Mouse (Mus musculus) embryonic facial prominence, embryonic 10.5 days (tissue): ENCODE results near the gene Pld1. TPM values are rescaled to one million over a fixed set of nuclear protein-coding genes. Genes with fewer than 3 reads are reported as not detected.
A peak's percentile ranks its signal among the peaks of the same experiment; 100 is the strongest.

Source experiments
- DNase-seq: peaks from one replicate; pipeline ENCODE4 v3.0.0-alpha.2; 2017; ENCODE audit warnings: low spot score
- H3K27ac ChIP-seq: fragments of 300-500 bp; sonication (generic); replicated peaks from 2 replicates; pipeline ENCODE4 v1.5.1; 2016; ENCODE audit warnings: mild to moderate bottlenecking
- H3K27me3 ChIP-seq: fragments of 300-500 bp; sonication (generic); replicated peaks from 2 replicates; pipeline ENCODE4 v1.6.1; 2016; ENCODE audit warnings: low read depth, mild to moderate bottlenecking; ENCODE audit not compliant: poor library complexity, severe bottlenecking
- H3K36me3 ChIP-seq: fragments of 300-500 bp; sonication (generic); replicated peaks from 2 replicates; pipeline ENCODE4 v1.6.1; 2016; ENCODE audit warnings: mild to moderate bottlenecking, moderate library complexity
- H3K4me1 ChIP-seq: fragments of 300-500 bp; sonication (generic); 2 replicates; pipeline ENCODE4 v1.6.1; 2016
- H3K4me3 ChIP-seq: fragments of 300-500 bp; sonication (generic); 2 replicates; pipeline ENCODE4 v1.5.1; 2016; ENCODE audit warnings: mild to moderate bottlenecking, moderate library complexity
- H3K9me3 ChIP-seq: fragments of 300-500 bp; sonication (generic); 2 replicates; pipeline ENCODE4 v1.6.1; 2016; ENCODE audit warnings: mild to moderate bottlenecking
- WGBS: fragments of 180-500 bp; shearing (Covaris S2); methylation state at CpG from one replicate; pipeline ENCODE4 v1.1.7; 2016; 5-methylcytosine and 5-hydroxymethylcytosine counted together
- polyA plus RNA-seq: library from polyadenylated mRNA; unstranded; fragments of >200 nt; fragmentation: Nextera tagmentation; extraction: Ambion mirVana; gene quantifications from 2 replicates; pipeline ENCODE4 v1.2.1, GENCODE M21; 2016

The Pld1 gene
- polyA plus RNA-seq, 1 experiment from 2014 or later, result 2.0 TPM

DNA sequence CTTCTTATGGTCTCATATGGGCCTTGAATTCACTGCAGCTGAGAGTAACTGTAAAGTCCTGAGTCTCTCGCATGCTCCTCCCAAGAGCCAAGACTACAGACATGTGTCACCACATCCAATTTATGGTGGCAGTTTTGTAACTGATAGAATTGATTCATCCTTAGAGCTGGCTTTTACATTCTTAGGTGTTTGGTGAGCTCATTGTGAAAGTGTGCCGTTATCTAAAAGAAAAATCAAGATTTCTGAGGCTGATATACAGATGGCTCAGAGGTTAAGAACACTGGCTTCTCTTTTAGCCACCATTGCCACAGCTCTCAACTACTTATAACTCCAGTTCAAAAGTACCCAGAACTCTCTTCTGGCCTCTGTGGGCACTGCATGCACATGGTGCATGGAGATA lies 12.2 kb downstream of the Pld1 start:
- 90% methylated on average over 2 of the region's 2 CpGs for WGBS

DNA sequence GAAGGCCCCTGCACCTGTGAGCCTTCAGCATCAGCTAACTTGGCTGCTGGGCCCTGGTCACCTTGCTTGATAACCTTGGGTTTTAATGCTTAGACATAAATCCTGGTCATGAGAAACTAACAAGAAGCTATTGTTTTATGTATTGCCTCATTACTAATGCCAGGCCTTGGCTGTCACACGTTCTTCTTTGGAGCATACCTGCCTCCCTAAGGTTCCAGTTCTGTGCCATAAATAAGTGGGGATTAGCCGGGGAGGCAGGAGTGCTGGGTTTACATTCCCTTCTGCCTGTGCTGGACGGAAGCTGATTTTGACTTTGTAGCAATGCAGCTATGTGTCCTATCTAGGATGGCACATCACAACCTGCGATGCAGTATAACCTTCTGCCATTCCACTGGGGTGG lies 13.2 kb downstream of the Pld1 start:
- Histone ChIP-seq H3K36me3 (no peaks in the 10 kb centered on the region), H3K9me3 (no peaks in the 10 kb centered on the region), H3K4me1 (peaks cover 12% of the 10 kb centered on the region), H3K27ac (no peak overlapping the region), H3K27me3 (no peaks in the 10 kb centered on the region), H3K4me3 (no peak overlapping the region)
- 82% methylated on average over 4 of the region's 4 CpGs for WGBS
- no peak for DNase-seq

More for the DNA sequence above, 12.2 kb downstream of the Pld1 start:
- no peak for DNase-seq
- no peak overlapping the region for H3K27ac ChIP-seq
- H3K4me3 ChIP-seq, result no peak overlapping the region
- H3K9me3 ChIP-seq, result no peaks in the 10 kb centered on the region
- no peaks in the 10 kb centered on the region for H3K36me3 ChIP-seq
- H3K4me1 ChIP-seq, result peaks cover 12% of the 10 kb centered on the region
- no peaks in the 10 kb centered on the region for H3K27me3 ChIP-seq

DNA sequence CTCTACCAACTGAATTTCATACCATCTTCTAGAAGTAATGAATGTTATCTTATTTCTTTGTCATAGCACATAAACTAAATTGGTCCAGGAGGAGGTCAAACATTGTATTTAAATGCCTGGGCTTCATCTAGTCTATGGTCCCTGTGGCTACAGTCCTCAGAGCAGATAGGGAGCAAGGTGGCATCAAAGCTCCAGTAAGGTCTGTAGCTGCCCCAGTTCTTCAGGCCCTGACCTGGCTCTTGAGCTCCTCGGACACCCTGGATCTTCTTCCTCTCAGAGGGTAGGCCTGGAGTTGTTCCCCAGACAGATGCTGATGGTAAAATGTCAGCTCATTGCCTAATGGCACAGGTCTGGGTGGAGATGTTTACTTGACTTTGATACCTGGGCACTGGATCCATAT lies 17.5 kb downstream of the Pld1 start:
- no peak for DNase-seq
- Histone ChIP-seq H3K36me3 (no peaks in the 10 kb centered on the region), H3K4me3 (no peak overlapping the region), H3K4me1 (no peaks in the 10 kb centered on the region), H3K27me3 (no peaks in the 10 kb centered on the region), H3K9me3 (no peaks in the 10 kb centered on the region), H3K27ac (no peak overlapping the region)
- 83% methylated on average over 1 of the region's 1 CpGs for WGBS

DNA sequence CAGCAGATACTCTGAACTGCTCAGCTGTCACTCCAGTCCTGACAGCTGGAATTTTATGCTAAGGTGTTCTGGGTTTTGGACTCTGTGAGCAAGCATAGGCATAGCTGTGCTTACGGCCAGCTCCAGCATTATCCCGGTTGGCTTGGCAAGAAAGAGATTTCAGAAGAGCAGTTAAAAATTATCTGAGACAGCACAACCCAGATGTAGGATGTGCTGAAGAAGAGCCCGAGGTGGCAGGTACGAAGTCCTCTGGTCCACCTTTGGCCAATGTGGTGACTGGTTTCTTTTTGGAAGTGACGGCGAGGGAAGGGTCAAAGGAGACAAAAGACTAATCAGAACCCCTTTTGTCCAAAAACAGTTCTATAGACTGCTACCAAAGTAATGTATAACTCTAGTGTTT lies 20.7 kb downstream of the Pld1 start:
- WGBS, result 88% methylated on average over 6 of the region's 6 CpGs
- DNase-seq, result no peak

DNA sequence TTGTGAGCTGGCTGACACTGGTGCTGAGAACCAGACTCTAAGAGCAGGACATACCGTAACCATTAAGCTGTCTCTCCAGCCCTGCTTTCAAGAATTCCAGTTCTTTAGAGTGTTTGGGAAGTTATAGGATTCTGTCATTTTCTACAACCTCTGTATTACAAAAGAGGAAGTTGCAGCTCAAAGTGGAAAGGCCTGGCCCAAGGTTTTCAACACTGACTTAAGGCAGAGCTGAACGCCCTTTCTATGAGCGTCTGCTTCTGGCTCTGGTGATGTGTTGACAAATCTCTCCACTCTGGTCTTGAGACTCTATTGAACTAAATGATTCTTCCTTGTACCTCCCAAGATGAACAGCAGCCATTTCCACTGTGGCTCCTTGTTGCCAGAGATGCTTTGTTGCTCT lies 22.7 kb downstream of the Pld1 start:
- Histone ChIP-seq H3K27ac (no peak overlapping the region), H3K4me3 (no peak overlapping the region), H3K9me3 (no peaks in the 10 kb centered on the region), H3K36me3 (no peaks in the 10 kb centered on the region), H3K27me3 (no peaks in the 10 kb centered on the region), H3K4me1 (peaks cover 10% of the 10 kb centered on the region)
- no peak for DNase-seq
- 92% methylated on average over 3 of the region's 3 CpGs for WGBS

More for the DNA sequence above, 20.7 kb downstream of the Pld1 start:
- H3K36me3 ChIP-seq, result no peaks in the 10 kb centered on the region
- H3K4me1 ChIP-seq, result peaks cover 8% of the 10 kb centered on the region
- H3K27ac ChIP-seq, result no peak overlapping the region
- H3K27me3 ChIP-seq, result no peaks in the 10 kb centered on the region
- H3K9me3 ChIP-seq, result no peaks in the 10 kb centered on the region
- H3K4me3 ChIP-seq, result no peak overlapping the region

DNA sequence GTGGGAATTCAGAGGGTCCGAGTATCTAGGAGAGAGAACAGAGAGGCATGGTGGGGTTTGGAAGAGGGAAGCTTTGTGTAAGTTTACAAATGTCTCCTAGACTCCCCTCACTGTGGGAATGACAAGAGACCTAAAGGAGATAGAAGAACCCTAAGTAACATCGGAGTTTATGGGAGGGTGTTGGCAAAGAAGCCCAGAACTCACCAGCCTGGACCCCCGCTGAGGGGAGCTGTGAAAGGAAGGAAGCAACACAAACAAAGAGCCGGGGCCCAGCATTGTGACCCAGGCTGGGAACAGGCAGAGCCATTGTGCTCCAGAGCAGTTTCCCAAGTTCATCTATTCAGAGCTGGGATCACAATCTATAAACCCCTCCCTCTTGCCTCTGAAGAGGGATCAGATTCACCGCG lies 25.3 kb downstream of the Pld1 start:
- no peaks in the 10 kb centered on the region for H3K27me3 ChIP-seq
- DNase-seq, result peak; percentile 36
- 28% methylated on average over 6 of the region's 6 CpGs for WGBS

DNA sequence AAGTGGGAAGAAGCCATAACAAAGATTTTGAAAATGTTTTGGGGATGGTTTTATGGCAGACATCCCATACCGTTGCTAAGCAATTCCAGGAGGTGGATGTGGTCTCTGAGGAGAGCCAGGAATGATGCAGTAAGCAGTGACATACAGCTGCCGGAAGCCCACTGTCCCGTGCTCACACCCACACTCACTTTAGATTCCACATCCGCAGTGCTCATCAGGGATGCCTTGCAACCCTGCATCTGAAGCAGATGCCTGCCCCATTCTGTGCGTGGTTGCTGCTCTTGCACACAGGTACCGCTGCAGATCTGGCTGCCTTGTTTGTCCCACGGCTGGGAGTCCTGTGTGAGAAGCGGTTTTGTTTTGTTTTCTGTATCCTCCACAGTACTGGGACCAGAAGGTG lies 30.2 kb downstream of the Pld1 start:
- no peaks in the 10 kb centered on the region for H3K9me3 ChIP-seq
- no peak overlapping the region for H3K4me3 ChIP-seq
- H3K4me1 ChIP-seq, result peaks cover 7% of the 10 kb centered on the region
- no peaks in the 10 kb centered on the region for H3K27me3 ChIP-seq
- WGBS, result 87% methylated on average over 8 of the region's 8 CpGs
- no peak for DNase-seq
- no peaks in the 10 kb centered on the region for H3K36me3 ChIP-seq
- H3K27ac ChIP-seq, result no peak overlapping the region

More for the DNA sequence above, 25.3 kb downstream of the Pld1 start:
- H3K36me3 ChIP-seq, result no peaks in the 10 kb centered on the region
- H3K9me3 ChIP-seq, result no peaks in the 10 kb centered on the region
- H3K27ac ChIP-seq, result peak overlapping the region; percentile 54; the same call in 1 of the 2 replicates
- no peak overlapping the region for H3K4me3 ChIP-seq
- peaks cover 10% of the 10 kb centered on the region for H3K4me1 ChIP-seq

DNA sequence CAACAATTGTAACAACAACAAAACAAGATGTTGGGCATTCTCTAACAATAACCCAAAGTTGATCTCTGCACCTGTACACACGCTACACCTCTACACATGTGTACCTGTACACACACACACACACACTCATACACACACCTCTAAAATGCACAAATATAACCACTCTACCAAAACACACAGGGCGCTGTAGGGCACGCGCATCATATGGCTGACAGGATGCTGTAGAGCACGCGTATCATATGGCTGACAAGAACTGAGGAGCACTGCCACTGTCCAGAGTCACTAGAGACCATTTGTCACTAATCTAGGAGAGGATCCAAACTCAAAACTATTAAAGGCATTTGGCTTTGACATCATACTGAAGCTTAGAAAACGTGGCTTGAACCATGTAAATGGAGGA lies 35.4 kb downstream of the Pld1 start:
- WGBS, result 91% methylated on average over 7 of the region's 7 CpGs
- Histone ChIP-seq H3K27ac (no peak overlapping the region), H3K36me3 (no peaks in the 10 kb centered on the region), H3K27me3 (no peaks in the 10 kb centered on the region), H3K4me3 (no peak overlapping the region), H3K4me1 (peaks cover 5% of the 10 kb centered on the region; the same call in 1 of the 2 replicates), H3K9me3 (no peaks in the 10 kb centered on the region)
- no peak for DNase-seq

DNA sequence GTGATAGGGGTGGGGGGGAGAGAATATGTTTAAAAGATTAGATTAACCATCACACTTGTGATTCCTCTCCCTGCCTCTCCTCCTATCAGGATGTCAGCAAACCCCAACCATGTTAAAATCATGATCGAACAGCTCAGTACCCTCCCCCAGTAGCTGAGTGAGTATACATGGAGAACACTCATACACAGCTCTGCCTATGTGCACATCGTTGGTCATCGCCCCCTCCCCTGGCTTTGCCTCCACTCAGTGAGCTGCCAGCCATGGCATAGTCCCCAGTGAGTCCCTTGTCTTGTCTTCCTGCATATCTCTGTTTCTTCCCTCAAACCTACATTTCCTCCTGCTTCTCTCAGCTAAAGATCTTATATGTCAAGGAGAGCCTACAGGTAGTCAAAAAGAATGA lies 36.5 kb downstream of the Pld1 start:
- Histone ChIP-seq H3K27me3 (no peaks in the 10 kb centered on the region), H3K27ac (no peak overlapping the region), H3K9me3 (no peaks in the 10 kb centered on the region), H3K4me3 (no peak overlapping the region), H3K36me3 (no peaks in the 10 kb centered on the region), H3K4me1 (peaks cover 5% of the 10 kb centered on the region; the same call in 1 of the 2 replicates)
- no peak for DNase-seq
- 95% methylated on average over 3 of the region's 3 CpGs for WGBS

DNA sequence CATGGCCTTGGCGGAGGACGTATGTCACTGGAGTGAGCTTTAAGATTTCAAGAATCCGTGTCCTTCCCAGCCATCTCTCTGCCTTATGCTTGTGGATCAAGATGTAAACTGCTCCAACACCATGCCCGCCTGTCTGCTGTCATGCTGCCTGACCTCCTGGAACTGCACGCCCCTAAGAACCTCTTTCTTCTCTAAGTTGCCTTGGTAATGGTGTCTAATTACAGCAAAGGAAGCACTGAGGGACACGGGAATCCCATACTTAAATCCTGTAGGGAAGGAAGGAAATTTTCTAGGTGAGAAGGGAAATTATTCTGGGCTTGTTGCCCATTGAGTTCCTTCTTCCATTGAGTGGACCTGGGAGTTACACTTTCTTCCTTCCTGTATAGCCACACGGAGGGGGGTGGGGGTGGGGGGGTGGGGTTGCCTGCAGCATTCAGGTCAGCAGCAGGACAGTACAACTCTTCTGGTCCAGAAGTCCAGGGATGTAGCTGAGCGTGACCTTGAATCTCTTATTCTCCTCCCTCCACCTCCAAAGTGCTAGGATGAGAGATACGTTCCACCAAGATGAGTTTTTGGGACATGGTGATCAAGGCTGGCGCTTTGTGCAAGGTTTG lies 38.5 kb downstream of the Pld1 start:
- H3K27ac ChIP-seq, result no peak overlapping the region
- peaks cover 5% of the 10 kb centered on the region; the same call in 1 of the 2 replicates for H3K4me1 ChIP-seq
- 76% methylated on average over 10 of the region's 10 CpGs for WGBS
- H3K27me3 ChIP-seq, result no peaks in the 10 kb centered on the region
- H3K4me3 ChIP-seq, result no peak overlapping the region
- DNase-seq, result no peak
- H3K9me3 ChIP-seq, result no peaks in the 10 kb centered on the region
- no peaks in the 10 kb centered on the region for H3K36me3 ChIP-seq

DNA sequence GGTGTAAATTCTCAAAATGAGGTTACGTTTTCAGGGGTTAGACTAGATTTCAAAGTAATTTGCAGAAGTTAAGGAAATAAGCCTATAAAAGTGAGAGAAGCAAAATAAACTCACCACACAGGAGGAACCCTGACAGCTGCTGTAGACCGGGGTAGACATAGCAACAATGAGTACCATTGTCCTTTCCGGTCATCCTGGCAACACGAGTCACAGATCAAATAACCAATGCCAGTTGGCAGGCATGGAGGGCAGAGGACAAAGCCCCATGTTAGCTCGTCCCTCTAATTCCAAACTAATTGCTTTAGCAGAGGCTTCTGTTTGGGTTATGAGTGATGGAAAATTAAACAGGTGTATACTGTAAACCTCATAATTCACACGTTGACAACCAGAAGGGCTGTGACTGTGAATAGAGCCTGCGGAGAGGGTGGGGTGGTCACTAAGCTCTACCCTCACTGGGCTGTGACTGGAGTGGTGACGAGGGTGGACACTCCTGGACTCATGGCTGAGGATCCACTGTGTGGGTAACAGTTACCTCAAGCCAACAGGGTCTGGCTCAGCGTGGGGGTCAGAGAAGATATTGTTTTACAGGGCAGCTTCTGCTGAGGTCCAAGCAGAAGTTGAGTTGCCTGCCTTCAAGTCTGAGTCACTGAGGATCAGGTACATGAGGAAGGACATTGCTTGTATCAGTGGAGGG lies 39.7 kb downstream of the Pld1 start:
- H3K27me3 ChIP-seq, result no peaks in the 10 kb centered on the region
- no peak overlapping the region for H3K27ac ChIP-seq
- H3K4me3 ChIP-seq, result no peak overlapping the region
- no peak for DNase-seq
- peaks cover 5% of the 10 kb centered on the region; the same call in 1 of the 2 replicates for H3K4me1 ChIP-seq
- 59% methylated on average over 9 of the region's 9 CpGs for WGBS
- H3K9me3 ChIP-seq, result no peaks in the 10 kb centered on the region
- H3K36me3 ChIP-seq, result no peaks in the 10 kb centered on the region

DNA sequence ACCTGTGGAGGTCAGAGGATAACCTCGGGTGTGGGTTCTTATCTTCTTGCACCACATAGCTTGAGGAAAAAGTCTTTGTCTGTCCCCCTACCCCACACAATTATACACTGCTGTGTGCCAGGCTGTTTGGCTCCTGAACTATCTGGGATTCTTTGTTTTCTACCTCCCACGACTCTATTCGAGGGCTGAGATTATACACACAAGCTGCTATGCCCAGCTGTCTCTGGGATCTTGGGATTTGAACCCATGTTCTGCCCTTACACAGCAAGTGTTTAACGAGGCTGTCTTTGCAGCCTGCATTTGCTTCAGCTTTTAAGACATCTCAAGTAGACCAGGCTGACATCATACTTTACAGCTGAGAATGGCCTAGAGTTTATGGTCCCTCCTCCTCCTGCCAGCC lies 43.1 kb downstream of the Pld1 start:
- no peaks in the 10 kb centered on the region for H3K27me3 ChIP-seq
- H3K36me3 ChIP-seq, result no peaks in the 10 kb centered on the region
- H3K4me3 ChIP-seq, result no peak overlapping the region
- DNase-seq, result no peak
- WGBS, result 76% methylated on average over 4 of the region's 4 CpGs
- H3K9me3 ChIP-seq, result no peaks in the 10 kb centered on the region
- no peak overlapping the region for H3K27ac ChIP-seq
- peaks cover 17% of the 10 kb centered on the region for H3K4me1 ChIP-seq

DNA sequence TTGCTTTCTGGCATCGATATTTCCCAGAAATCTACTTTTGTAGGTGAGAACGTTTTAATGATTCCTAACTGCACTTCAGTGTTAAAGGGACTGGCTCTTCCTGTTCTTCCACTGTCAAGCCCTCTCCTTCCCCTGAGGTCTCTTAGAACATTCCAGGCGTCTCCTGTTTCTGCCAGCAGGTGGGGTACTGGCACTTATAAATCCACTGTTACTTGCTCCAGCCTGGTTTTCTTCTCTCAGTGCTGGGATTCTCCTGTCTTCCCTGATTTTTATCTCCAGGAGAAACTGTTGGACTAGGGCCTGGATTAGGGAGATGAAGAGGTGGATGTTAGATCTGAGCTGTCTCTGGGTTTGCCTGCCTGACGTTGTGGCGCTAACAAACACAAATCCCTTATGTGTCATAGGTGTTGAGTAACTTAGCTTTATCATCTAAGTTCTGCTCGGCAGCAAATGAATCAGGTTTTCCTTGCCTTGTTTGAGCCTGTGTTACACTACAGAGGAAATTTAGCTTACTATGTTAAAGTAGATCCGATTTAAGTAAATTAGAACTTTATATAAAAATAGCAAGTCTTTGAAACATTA lies 44.0 kb downstream of the Pld1 start:
- WGBS, result 42% methylated on average over 7 of the region's 7 CpGs
- H3K27ac ChIP-seq, result no peak overlapping the region
- H3K4me1 ChIP-seq, result peaks cover 13% of the 10 kb centered on the region
- H3K9me3 ChIP-seq, result no peaks in the 10 kb centered on the region
- H3K27me3 ChIP-seq, result no peaks in the 10 kb centered on the region
- no peak overlapping the region for H3K4me3 ChIP-seq
- no peaks in the 10 kb centered on the region for H3K36me3 ChIP-seq
- peak; percentile 71 for DNase-seq
